Mouse (Mus musculus): ENCODE results near the gene Itgam. TPM values are rescaled to one million over a fixed set of nuclear protein-coding genes. Genes with fewer than 3 reads are reported as not detected.

Gene Itgam
- total RNA-seq, 1 experiment from 2014 or later = 346 TPM

- peak; percentile 28; the same call in 1 of the 2 replicates for ATAC-seq (ENCODE audit: extremely low read depth, insufficient number of reproducible peaks, low FRiP score, poor library complexity, severe bottlenecking)
These were observed 52.9 kb downstream of the Itgam start for GRCm38 (mm10) chr7:128115211-128115958.

GRCm38 (mm10) chr7:128116396-128116795, 54.0 kb downstream of the Itgam start:
- ATAC-seq (ENCODE audit: extremely low read depth, insufficient number of reproducible peaks, low FRiP score, poor library complexity, severe bottlenecking) = 0 out of 2 replicates have a peak, but pooled peaks have one; percentile 6

GRCm38 (mm10) chr7:128119726-128120490, 57.5 kb downstream of the Itgam start:
- no peak for ATAC-seq (ENCODE audit: extremely low read depth, insufficient number of reproducible peaks, low FRiP score, poor library complexity, severe bottlenecking)

GRCm38 (mm10) chr7:128128741-128129720, 66.6 kb downstream of the Itgam start, which contains the start of gene Itgax:
Gene Itgax, plus strand, starts transcription at chr7:128129547.
- no peak for ATAC-seq (ENCODE audit: extremely low read depth, insufficient number of reproducible peaks, low FRiP score, poor library complexity, severe bottlenecking)

- ATAC-seq (ENCODE audit: extremely low read depth, insufficient number of reproducible peaks, low FRiP score, poor library complexity, severe bottlenecking) = no peak
These were observed 69.7 kb downstream of the Itgam start for GRCm38 (mm10) chr7:128132148-128132547.

GRCm38 (mm10) chr7:128133596-128133995, 71.2 kb downstream of the Itgam start:
- peak; percentile 84 for ATAC-seq (ENCODE audit: extremely low read depth, insufficient number of reproducible peaks, low FRiP score, poor library complexity, severe bottlenecking)

- ATAC-seq (ENCODE audit: extremely low read depth, insufficient number of reproducible peaks, low FRiP score, poor library complexity, severe bottlenecking) = no peak
These were observed 74.5 kb downstream of the Itgam start for GRCm38 (mm10) chr7:128136927-128137326.

GRCm38 (mm10) chr7:128139611-128140010, 77.2 kb downstream of the Itgam start:
- no peak for ATAC-seq (ENCODE audit: extremely low read depth, insufficient number of reproducible peaks, low FRiP score, poor library complexity, severe bottlenecking)

- ATAC-seq (ENCODE audit: extremely low read depth, insufficient number of reproducible peaks, low FRiP score, poor library complexity, severe bottlenecking) = no peak
These were observed 88.5 kb downstream of the Itgam start for GRCm38 (mm10) chr7:128150970-128151369.

GRCm38 (mm10) chr7:128154076-128154475, 91.6 kb downstream of the Itgam start, which contains the start of gene Itgad:
Gene Itgad, plus strand, starts transcription at chr7:128154376.
- ATAC-seq (ENCODE audit: extremely low read depth, insufficient number of reproducible peaks, low FRiP score, poor library complexity, severe bottlenecking) = no peak

- ATAC-seq (ENCODE audit: extremely low read depth, insufficient number of reproducible peaks, low FRiP score, poor library complexity, severe bottlenecking) = no peak
These were observed 92.5 kb downstream of the Itgam start for GRCm38 (mm10) chr7:128154924-128155323.

GRCm38 (mm10) chr7:128158688-128159354, 96.4 kb downstream of the Itgam start:
- 0 out of 2 replicates have a peak, but pooled peaks have one; percentile 23 for ATAC-seq (ENCODE audit: extremely low read depth, insufficient number of reproducible peaks, low FRiP score, poor library complexity, severe bottlenecking)

- ATAC-seq (ENCODE audit: extremely low read depth, insufficient number of reproducible peaks, low FRiP score, poor library complexity, severe bottlenecking) = no peak
These were observed 101.6 kb downstream of the Itgam start for GRCm38 (mm10) chr7:128164001-128164400.

- ATAC-seq (ENCODE audit: extremely low read depth, insufficient number of reproducible peaks, low FRiP score, poor library complexity, severe bottlenecking) = no peak
These were observed 104.0 kb downstream of the Itgam start for GRCm38 (mm10) chr7:128166391-128166790.

Other genes with a start within 250 kb of the Itgam start
- gene Stx4a, start 238.3 kb upstream of the Itgam start, total RNA-seq (2017) = 93.0 and 99.9 TPM in 2 replicates
- not detected in 2 replicates for gene Stx1b, start 238.1 kb upstream of the Itgam start, total RNA-seq (2017)
- gene Zfp646, start 186.4 kb upstream of the Itgam start, total RNA-seq (2017) = 93.1 and 93.5 TPM in 2 replicates
- gene Zfp668, start 185.8 kb upstream of the Itgam start, total RNA-seq (2017) = 6.2 and 12.5 TPM in 2 replicates
- not detected in 2 replicates for gene Prss53, start 171.7 kb upstream of the Itgam start, total RNA-seq (2017)
- gene Gm21974, start 167.2 kb upstream of the Itgam start, total RNA-seq (2017) = not detected in 2 replicates
- 4.8 and 8.5 TPM in 2 replicates for gene Vkorc1, start 167.0 kb upstream of the Itgam start, total RNA-seq (2017)
- gene Bckdk, start 158.6 kb upstream of the Itgam start, total RNA-seq (2017) = 9.6 and 11.6 TPM in 2 replicates
- 50.2 and 71.2 TPM in 2 replicates for gene Kat8, start 150.1 kb upstream of the Itgam start, total RNA-seq (2017)
- gene Prss8, start 132.5 kb upstream of the Itgam start, total RNA-seq (2017) = 0.25 and 1.3 TPM in 2 replicates
- gene Prss36, start 115.9 kb upstream of the Itgam start, total RNA-seq (2017) = 1.2 and 2.0 TPM in 2 replicates
- gene Fus, start 95.2 kb upstream of the Itgam start, total RNA-seq (2017) = 121 and 134 TPM in 2 replicates
- 10.5 and 16.2 TPM in 2 replicates for gene Pycard, start 68.8 kb upstream of the Itgam start, total RNA-seq (2017)
- gene Trim72, start 58.7 kb upstream of the Itgam start, total RNA-seq (2017) = 0.70 and 0.86 TPM in 2 replicates
- gene Gm49368, start within 50 bp of the Itgam start, total RNA-seq (2017) = 23.6 and 30.6 TPM in 2 replicates
- gene Itgax, start 66.9 kb downstream of the Itgam start, total RNA-seq (2017) = 44.3 and 62.5 TPM in 2 replicates
- 0.12 and 1.8 TPM in 2 replicates for gene Itgad, start 91.7 kb downstream of the Itgam start, total RNA-seq (2017)
- gene Cox6a2, start 143.7 kb downstream of the Itgam start, total RNA-seq (2017) = not detected in 2 replicates
- 5.8 and 7.1 TPM in 2 replicates for gene Armc5, start 174.7 kb downstream of the Itgam start, total RNA-seq (2017)
- 5.2 and 5.6 TPM in 2 replicates for gene 9130023H24Rik, start 175.4 kb downstream of the Itgam start, total RNA-seq (2017)
- gene Tgfb1i1, start 184.2 kb downstream of the Itgam start, total RNA-seq (2017) = 0.70 and 1.2 TPM in 2 replicates
- not detected in 2 replicates for gene Slc5a2, start 203.0 kb downstream of the Itgam start, total RNA-seq (2017)
- gene BC017158, start 235.5 kb downstream of the Itgam start, total RNA-seq (2017) = 10.4 and 11.4 TPM in 2 replicates